Mouse (Mus musculus) limb, embryonic 11.5 days (tissue): ENCODE data around the gene Pigk. TPM values are rescaled to one million over a fixed set of nuclear protein-coding genes. Genes with fewer than 3 reads are reported as not detected.

Experiments used
- ATAC-seq: fragments of 200-750 bp; cut with Nextera tagmentation; 2 replicates; pipeline ENCODE4 v1.8.0; 2017; ENCODE audit warnings: low read depth; ENCODE audit not compliant: insufficient number of reproducible peaks, low FRiP score, low TSS enrichment
- DNase-seq: peaks from one replicate; pipeline ENCODE4 v3.0.0-alpha.2; 2015; ENCODE audit warnings: low spot score
- H3K27ac ChIP-seq: fragments of 300-500 bp; sonication (generic); replicated peaks from 2 replicates; pipeline ENCODE4 v1.5.1; 2014; ENCODE audit warnings: low read depth, mild to moderate bottlenecking, low read length
- H3K27me3 ChIP-seq: fragments of 300-500 bp; sonication (generic); 2 replicates; pipeline ENCODE4 v1.6.1; 2014; ENCODE audit warnings: mild to moderate bottlenecking, low read length, mixed read lengths; ENCODE audit not compliant: control insufficient read depth, insufficient read depth
- H3K36me3 ChIP-seq: fragments of 300-500 bp; sonication (generic); 2 replicates; pipeline ENCODE4 v1.6.1; 2014; ENCODE audit warnings: mild to moderate bottlenecking, low read length, moderate library complexity, mixed read lengths; ENCODE audit not compliant: control insufficient read depth, insufficient read depth
- H3K4me1 ChIP-seq: fragments of 300-500 bp; sonication (generic); 2 replicates; pipeline ENCODE4 v1.6.1; 2014; ENCODE audit warnings: low read length, mixed read lengths; ENCODE audit not compliant: control insufficient read depth, insufficient read depth
- H3K4me2 ChIP-seq: fragments of 300-500 bp; sonication (generic); 2 replicates; pipeline ENCODE4 v1.6.1; 2014; ENCODE audit warnings: low read depth, mild to moderate bottlenecking, moderate library complexity; ENCODE audit not compliant: severe bottlenecking
- H3K4me3 ChIP-seq: fragments of 300-500 bp; sonication (generic); 2 replicates; pipeline ENCODE4 v1.5.1; 2014; ENCODE audit warnings: low read depth, low read length
- H3K9ac ChIP-seq: fragments of 300-500 bp; sonication (generic); 2 replicates; pipeline ENCODE4 v1.6.1; 2014; ENCODE audit warnings: mild to moderate bottlenecking, low read length
- H3K9me3 ChIP-seq: fragments of 300-500 bp; sonication (generic); 2 replicates; pipeline ENCODE4 v1.6.1; 2016; ENCODE audit warnings: low read length; ENCODE audit not compliant: control insufficient read depth
- WGBS: fragments of 180-500 bp; shearing (Covaris S2); extraction: QIAGEN DNeasy Blood & Tissue Kit; methylation state at CpG from one replicate; pipeline ENCODE4 v1.1.7; 2014; 5-methylcytosine and 5-hydroxymethylcytosine counted together
- polyA plus RNA-seq: library from polyadenylated mRNA; unstranded; fragments of >200 nt; fragmentation: Nextera tagmentation; extraction: Ambion mirVana; gene quantifications from 2 replicates; pipeline ENCODE4 v1.2.1, GENCODE M21; 2014

The Pigk gene
- polyA plus RNA-seq, 1 experiment from 2014 or later: 45.3 TPM

DNA sequence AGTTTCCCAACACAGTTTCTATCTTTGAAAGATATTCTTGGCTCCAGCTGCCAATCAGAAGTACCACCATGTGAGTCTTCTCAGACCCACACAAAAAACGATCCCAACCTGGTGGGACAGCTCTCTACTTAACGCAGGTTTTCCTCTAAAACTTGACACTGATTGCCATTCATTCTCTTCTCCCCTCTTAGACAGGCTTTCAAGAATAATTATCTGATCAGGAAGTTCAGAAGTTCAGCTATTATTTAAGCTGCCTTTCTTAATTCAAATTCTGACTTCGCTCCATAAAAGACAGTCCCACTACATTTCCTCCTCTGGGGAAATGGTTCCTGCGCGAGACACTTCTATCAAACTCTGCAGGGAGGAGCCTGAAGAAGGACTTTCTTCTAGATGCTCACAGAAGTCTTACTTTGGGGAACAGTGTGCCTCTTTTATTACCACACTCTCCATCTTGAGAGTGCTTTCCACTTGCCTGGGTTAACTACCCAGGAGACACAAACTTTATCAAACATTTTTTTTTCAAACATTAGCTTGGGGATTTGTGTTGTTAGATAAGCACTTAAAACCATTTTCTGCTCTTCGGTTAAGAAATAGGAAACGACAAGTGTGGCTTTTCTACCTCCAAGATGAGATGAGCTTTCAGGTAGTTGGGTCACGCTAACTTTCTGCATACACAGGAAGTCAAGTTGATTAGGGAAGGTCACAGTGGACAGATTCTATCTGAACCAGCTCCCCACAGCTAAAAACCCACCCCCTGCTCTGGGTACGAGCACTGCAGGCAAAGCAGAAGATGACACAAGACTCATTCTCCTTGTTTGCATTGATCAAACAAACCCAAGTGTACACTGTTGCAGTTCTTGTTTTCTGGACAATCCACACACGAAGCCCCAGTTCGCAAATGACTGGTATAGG lies 238.0 kb downstream of the Pigk start:
- no peak overlapping the region for H3K4me3 ChIP-seq
- 79% methylated on average over 11 of the region's 11 CpGs for WGBS
- H3K27me3 ChIP-seq: no peaks in the 10 kb centered on the region
- ATAC-seq: no peak
- no peaks in the 10 kb centered on the region for H3K9me3 ChIP-seq
- H3K4me1 ChIP-seq: no peaks in the 10 kb centered on the region
- no peak overlapping the region for H3K9ac ChIP-seq
- no peaks in the 10 kb centered on the region for H3K36me3 ChIP-seq
- H3K27ac ChIP-seq: no peak overlapping the region
- H3K4me2 ChIP-seq: no peak overlapping the region
- DNase-seq: no peak

DNA sequence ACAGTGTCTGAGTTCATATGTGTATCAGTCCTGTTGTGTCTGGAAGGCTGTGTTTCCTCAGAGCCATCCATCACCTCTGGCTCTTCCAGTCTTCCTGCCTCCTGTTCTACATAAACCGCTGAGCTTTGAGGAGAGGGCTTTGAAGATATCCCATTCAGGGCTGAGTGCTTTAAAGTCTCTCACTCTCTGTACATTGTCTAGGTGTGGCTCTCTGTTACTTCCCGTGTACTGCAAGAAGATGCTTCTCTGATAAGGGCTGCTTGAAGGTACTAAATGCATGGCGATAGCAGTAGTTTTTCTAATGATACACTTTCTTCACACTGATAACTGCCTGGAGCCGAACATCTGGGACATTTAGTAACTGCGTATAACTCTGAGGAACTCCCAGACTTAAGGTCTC lies 242.1 kb downstream of the Pigk start:
- Histone ChIP-seq H3K4me1 (no peaks in the 10 kb centered on the region), H3K4me3 (no peak overlapping the region), H3K27me3 (no peaks in the 10 kb centered on the region), H3K4me2 (no peak overlapping the region), H3K9ac (no peak overlapping the region), H3K27ac (no peak overlapping the region), H3K9me3 (no peaks in the 10 kb centered on the region), H3K36me3 (no peaks in the 10 kb centered on the region)
- DNase-seq (no peak), ATAC-seq (no peak)
- WGBS: 72% methylated on average over 5 of the region's 5 CpGs

DNA sequence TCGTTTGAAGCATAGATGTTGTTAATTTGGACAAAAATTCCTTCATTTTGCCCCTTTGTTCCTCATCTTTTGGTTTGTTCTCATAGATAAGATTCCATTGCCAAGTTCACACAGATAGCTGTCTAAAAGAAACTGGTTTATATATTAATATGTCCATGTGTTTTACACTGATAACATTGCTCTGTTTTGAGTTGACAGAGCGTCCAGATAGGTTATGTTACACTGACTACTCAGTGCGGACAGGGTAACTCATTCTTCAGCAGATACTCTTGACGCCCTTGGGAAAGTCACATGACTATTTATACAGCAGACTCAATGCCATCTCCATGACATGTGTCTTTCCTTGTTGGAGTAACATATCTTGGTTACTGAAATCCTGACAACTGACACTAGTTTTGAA lies 242.9 kb downstream of the Pigk start:
- H3K4me3 ChIP-seq: no peak overlapping the region
- ATAC-seq (no peak), DNase-seq (no peak)
- 88% methylated on average over 4 of the region's 4 CpGs for WGBS
- H3K9me3 ChIP-seq: no peaks in the 10 kb centered on the region
- no peaks in the 10 kb centered on the region for H3K36me3 ChIP-seq
- no peaks in the 10 kb centered on the region for H3K4me1 ChIP-seq
- H3K4me2 ChIP-seq: no peak overlapping the region
- H3K27ac ChIP-seq: no peak overlapping the region
- H3K9ac ChIP-seq: no peak overlapping the region
- H3K27me3 ChIP-seq: no peaks in the 10 kb centered on the region

GRCm38 (mm10) chr3:152958358-152959150 lies 244.7 kb downstream of the Pigk start:
- H3K9ac ChIP-seq: no peak overlapping the region
- H3K27ac ChIP-seq: no peak overlapping the region
- H3K36me3 ChIP-seq: no peaks in the 10 kb centered on the region
- ATAC-seq (no peak), DNase-seq (peak; percentile 79)
- H3K4me3 ChIP-seq: no peak overlapping the region
- 68% methylated on average over 11 of the region's 11 CpGs for WGBS
- no peaks in the 10 kb centered on the region for H3K9me3 ChIP-seq
- no peak overlapping the region for H3K4me2 ChIP-seq
- no peaks in the 10 kb centered on the region for H3K4me1 ChIP-seq
- no peaks in the 10 kb centered on the region for H3K27me3 ChIP-seq

DNA sequence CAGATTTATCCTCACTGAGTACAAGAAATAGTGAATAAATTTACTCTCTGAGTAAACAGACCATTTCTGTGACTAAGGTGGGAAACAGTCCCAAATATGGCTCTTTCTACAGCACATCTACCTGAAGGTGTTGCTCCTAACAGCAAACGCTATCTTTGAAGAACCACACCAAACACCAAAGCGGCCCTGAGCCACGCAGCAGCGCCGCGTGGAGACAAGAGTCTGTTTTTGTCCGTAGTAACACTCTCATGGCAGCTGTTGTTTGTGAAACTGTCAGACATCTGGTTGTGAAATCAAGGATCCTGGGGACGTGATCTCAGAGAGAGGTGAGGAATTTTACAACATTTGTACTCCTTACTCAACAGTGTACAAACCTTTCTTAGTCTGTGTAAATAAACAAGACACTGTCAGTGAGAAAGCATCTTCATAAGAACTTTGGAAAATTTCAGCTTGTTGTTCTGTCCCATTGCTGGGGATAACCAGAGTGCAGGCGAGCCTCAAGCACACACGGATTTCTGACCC lies 248.0 kb downstream of the Pigk start:
- H3K9ac ChIP-seq: no peak overlapping the region
- whole genome bisulfite sequencing: 72% methylated on average over 10 of the region's 10 CpGs
- no peak overlapping the region for H3K4me2 ChIP-seq
- no peaks in the 10 kb centered on the region for H3K9me3 ChIP-seq
- ATAC-seq (no peak), DNase-seq (no peak)
- no peaks in the 10 kb centered on the region for H3K36me3 ChIP-seq
- H3K27me3 ChIP-seq: no peaks in the 10 kb centered on the region
- no peaks in the 10 kb centered on the region for H3K4me1 ChIP-seq
- no peak overlapping the region for H3K27ac ChIP-seq
- H3K4me3 ChIP-seq: no peak overlapping the region

- H3K27me3 ChIP-seq: no peaks in the 10 kb centered on the region
- H3K9ac ChIP-seq: no peak overlapping the region
- DNase-seq (no peak), ATAC-seq (no peak)
- H3K4me3 ChIP-seq: no peak overlapping the region
- WGBS: 80% methylated on average over 16 of the region's 16 CpGs
- H3K9me3 ChIP-seq: no peaks in the 10 kb centered on the region
- H3K27ac ChIP-seq: no peak overlapping the region
- H3K4me1 ChIP-seq: no peaks in the 10 kb centered on the region
- H3K4me2 ChIP-seq: no peak overlapping the region
- no peaks in the 10 kb centered on the region for H3K36me3 ChIP-seq
Observed at GRCm38 (mm10) chr3:152969774-152970347, 256.0 kb downstream of the Pigk start.

DNA sequence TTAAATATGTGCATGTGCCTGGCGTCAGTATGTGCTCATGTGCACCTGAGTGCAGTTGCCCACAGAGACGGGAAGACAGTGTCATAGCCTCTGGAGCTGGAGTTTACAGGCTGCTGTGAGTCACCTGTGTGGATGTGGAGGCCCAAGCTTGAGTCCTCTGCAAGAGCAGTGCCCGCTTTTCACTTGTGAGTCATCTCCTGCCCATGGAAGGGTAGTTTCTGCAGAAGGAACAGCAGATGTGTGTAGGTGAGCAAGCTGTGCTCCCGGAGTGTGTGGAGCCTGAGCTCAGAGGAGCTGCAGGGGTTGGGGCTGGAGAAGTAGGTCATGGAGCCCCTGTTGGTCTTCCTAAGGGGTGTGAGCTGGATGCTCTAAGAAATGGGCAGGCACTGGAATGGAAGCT lies 257.5 kb downstream of the Pigk start:
- H3K4me1 ChIP-seq: no peaks in the 10 kb centered on the region
- ATAC-seq (no peak), DNase-seq (no peak)
- no peak overlapping the region for H3K27ac ChIP-seq
- H3K36me3 ChIP-seq: no peaks in the 10 kb centered on the region
- no peak overlapping the region for H3K9ac ChIP-seq
- H3K4me3 ChIP-seq: no peak overlapping the region
- no peaks in the 10 kb centered on the region for H3K9me3 ChIP-seq
- no peaks in the 10 kb centered on the region for H3K27me3 ChIP-seq
- H3K4me2 ChIP-seq: no peak overlapping the region
- 83% methylated on average over 4 of the region's 4 CpGs for WGBS

GRCm38 (mm10) chr3:152979481-152980092 lies 265.7 kb downstream of the Pigk start:
- WGBS: 58% methylated on average over 11 of the region's 11 CpGs
- H3K27me3 ChIP-seq: peaks cover 26% of the 10 kb centered on the region
- ATAC-seq: no peak
- DNase-seq: no peak
- no peak overlapping the region for H3K4me3 ChIP-seq
- no peaks in the 10 kb centered on the region for H3K36me3 ChIP-seq
- no peak overlapping the region for H3K27ac ChIP-seq
- no peaks in the 10 kb centered on the region for H3K9me3 ChIP-seq
- H3K9ac ChIP-seq: no peak overlapping the region
- H3K4me1 ChIP-seq: no peaks in the 10 kb centered on the region
- no peak overlapping the region for H3K4me2 ChIP-seq
